Mouse (Mus musculus) skeletal muscle tissue, adult 2 months (tissue): ENCODE measurements around the gene Nat8f2.
"Not testable (repeated sequence)": the region's sequence is repeated elsewhere in the genome, so short reads cannot be mapped to it uniquely, and the experiment has no call there.

ENCODE experiments used
- DNase-seq: peaks from one replicate; pipeline ENCODE4 v3.0.0-alpha.2; 2012; ENCODE audit warnings: low read depth, low spot score

Nat8f2 gene

DNA sequence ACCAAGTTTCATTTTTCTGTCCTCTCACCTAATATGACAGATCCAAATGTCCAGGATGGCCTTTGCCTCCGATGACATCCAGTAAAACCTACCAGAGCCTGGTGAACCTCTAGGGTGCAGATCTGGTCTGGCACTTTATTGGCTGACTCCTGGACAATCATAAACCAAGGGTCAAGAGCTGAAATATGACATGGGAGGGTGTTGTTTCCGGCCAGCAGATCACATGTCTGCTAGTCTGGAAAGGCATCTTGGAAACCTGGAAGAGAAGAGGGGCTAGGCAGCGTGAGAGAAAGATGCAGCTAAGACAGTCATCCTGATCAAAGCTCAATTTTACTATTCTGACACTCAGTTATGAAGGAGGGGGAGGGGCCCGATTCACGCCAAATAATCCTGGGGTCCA is at the start of gene Nat8f2:
TSS of gene Nat8f2 (minus strand) at position 153 of the 400 bp plus-strand sequence.
- DNase-seq: not testable (repeated sequence)

DNA sequence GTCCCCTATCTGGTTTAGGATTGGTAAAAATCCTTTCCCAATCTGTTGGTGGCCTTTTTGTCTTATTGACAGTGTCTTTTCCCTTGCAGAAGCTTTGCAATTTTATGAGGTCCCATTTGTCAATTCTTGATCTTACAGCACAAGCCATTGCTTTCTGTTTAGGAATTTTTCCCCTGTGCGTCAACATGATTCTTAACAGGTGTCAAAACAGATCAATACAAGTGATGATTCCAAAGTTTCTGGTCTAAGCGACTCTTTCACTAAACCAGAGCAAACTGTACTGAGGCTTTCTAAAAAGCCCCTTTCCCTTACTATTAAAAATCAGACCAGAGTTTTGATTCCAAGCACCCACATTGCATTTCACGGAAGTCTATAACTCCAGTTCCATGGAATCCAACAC is 49.4 kb upstream of the Nat8f2 start:
- DNase-seq: not testable (repeated sequence)

DNA sequence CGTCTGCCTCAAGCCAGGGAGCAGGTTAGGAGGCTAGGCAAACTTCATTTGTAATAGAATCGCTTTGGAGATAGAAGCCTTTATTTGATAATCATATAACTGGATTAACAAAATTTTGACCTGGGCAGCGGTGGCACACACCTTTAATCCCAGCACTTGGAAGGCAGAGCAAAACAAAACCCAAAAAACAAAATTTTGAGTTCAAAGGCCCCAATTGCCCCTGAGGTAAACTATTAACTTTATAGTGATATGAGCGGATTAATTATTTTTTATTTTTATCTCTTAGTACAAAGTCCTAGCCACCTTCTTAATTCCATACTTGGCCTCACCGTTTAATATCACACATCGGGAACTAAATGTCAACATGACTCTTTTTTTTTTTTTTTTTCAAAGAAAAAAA is 47.6 kb upstream of the Nat8f2 start:
- DNase-seq: no peak

DNA sequence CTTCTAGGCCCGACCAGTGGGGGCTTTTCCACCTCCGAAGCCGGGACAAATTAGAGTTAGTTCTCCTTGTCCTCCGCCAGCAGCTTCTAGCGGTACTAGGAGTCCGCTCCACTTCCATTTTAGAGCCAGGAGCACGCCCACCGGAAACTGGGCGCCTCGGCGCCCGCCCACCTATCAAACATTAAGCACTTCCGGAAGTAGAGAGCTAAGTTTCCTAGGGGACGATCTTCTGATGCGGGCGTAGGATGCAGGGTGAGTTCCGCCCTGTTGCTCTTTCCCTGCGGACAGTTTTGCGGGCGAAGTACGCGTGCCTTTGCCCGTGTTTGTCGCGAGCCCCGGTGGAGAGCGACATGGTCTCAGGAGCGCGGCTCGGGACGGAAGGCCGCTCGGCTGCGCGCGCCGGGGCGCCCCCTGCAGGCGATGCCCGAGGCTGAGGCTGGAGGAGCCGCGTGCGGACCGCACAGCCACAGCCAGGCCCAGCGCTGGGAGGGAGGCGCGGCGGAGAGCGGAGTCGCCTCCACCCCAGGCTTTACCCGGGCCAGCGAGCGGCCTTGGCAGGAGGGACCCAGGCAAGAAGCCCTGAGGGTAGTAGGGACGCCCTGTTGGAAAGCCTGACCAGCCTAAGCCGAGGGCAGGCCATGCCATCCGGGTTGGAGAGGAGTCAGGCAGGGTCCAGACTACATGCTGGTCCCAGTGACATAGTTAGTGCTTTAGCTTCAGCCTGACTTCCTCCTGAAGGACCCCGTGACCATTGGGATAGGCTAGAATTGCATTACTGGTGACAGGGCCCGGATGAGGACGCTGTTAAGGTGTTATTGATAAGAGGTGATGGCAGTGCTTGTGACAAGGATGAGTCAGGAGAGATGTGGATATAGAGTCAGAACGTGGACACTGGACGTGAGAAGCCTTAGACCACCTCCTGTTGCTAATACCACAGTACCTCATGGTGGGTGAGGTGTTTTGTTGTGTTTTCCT is 46.9 kb upstream of the Nat8f2 start, which contains the start of gene Nat8f1:
TSS of gene Nat8f1 (minus strand) at position 149 of the 975 bp plus-strand sequence.
- peak; percentile 84 for DNase-seq

DNA sequence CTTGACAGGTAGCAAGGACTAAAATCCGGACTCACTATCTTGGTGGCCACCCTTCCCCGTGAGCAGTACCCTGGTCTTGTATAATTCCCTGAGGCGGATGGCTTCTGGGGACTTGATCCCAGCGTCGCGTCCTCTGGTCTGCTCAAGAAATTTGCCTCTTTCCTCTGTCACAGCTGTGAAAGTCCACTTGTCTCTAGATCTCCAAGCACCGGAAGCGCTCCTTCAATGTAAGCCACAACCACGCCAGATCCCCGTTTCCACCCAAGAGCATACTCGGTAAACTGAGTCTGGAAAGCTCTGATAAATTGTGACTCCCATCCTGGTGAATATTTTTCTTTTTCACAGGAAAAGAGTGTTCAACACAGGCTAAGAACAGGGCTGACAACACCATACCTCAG is 46.2 kb upstream of the Nat8f2 start:
- DNase-seq: no peak

DNA sequence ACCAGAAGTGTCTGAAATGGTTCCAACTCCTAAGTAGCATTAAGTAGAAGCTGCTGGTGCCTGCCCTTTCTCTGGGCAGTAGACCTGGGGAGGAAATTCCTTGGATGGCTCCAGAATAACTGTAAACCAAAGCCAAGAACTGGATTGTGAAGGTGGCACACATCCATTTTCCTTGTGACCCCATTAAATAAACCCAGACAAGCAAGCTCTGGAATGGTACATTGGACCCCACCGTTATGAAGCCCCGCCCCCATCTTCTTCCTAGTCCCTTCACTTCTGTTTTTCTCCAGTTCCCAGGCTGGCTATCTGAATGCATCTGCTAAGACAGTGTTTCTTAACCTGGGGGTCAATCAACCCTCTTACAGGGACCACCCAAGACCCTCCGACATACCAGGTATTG is 42.6 kb upstream of the Nat8f2 start, which contains the start of gene Tprkb:
TSS of gene Tprkb (plus strand) at position 279 of the 400 bp plus-strand sequence.
- no peak for DNase-seq

DNA sequence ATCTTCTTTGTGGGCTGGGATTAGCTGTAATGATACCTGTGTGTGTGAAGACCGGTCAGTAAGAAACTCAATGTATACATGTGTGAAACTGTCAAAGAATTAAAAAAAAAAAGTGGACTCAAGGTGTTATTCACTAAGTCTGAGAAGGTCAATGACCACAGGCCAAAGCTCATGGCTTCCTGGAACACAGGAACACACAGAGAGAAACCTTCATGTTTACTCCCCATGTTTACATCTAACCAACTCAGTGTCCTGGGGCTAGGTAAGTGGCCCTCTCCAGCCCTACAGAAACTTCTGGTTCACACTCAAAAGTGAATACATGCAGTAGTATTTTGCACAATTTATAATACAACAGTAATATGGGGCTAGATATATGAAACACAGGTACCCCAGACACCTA is 40.7 kb upstream of the Nat8f2 start:
- DNase-seq: no peak

DNA sequence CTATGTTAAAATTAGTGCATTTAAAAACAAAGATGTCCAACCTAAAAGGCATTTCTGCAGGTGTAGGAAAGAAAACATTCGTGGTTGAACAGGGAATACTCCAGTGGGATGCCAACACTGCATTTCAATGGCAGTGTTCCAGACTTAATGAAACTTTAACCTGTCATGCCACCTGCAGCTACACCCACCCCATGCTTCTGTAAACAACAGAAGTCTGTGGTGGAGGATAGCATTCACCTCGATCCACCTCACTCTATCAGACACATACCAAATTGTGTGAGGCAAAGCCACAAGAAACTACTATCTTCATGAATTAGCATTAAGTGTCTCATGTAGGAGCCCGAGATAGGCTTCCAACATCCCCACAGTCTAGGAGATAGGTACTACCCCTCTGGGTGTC is 39.4 kb upstream of the Nat8f2 start:
- DNase-seq: no peak

DNA sequence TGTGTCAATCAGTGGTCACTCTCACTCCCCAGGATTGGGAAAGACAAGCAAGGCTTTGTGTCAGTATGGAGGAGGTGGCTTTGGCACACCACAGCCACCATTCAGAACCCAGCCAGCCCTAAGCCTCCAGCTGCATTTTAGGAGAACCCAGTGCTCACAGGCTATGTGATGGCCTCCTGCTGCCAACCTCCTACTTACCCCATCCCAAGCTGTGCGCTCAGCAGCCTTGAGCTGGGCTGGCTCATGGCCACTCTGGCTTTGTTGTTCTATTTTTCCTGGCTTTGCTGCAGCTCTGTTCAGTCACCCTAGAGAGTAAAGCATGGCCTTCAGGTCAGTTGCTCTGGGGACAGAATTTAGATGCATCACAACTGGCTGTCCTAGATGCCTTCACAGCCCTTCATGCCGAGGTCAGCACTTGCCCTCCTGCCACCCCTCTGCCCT is 38.0 kb upstream of the Nat8f2 start:
- not testable (repeated sequence) for DNase-seq

DNA sequence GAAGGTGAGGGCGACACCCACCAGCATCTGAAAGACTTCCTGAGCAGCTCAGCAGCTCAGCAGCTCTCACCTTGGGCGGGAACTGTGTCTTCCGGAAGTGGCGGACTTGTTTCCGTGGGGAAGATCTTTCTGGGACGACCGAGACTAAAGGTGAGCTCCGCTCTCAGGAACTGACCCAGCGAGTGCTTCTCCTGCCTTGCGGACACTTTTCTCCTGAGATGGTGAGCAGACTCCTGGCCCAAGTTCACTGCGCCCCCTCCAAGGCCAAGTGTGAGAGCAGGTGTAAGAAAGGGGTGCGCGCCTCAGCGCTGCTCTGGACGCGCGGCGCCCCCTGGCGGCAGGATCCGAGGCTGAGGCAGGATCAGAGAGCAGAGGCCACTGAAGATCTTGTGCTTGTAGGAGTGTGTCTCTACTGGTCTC is 35.7 kb upstream of the Nat8f2 start, which contains the start of gene Nat8f4:
TSS of gene Nat8f4 (minus strand) at position 243 of the 420 bp plus-strand sequence.
- not testable (repeated sequence) for DNase-seq

DNA sequence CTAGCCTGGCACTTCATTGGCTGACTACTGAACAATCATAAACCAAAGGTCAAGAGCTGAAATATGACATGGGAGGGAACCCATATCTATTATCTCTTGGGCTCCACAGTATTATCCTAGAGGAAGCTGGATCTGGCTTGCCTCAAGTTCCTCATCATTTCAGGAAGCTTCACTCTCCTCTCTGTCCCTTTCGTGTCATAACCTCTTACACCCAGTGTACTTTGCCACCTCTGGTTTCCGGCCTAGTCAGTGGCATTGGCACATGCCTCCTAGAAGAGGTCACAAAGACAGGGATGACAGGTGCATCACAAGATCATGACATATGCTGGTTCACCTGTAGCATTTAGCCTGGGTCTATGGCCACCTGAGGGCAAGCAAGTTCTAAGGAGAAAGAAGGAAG is 33.3 kb upstream of the Nat8f2 start:
- no peak for DNase-seq

DNA sequence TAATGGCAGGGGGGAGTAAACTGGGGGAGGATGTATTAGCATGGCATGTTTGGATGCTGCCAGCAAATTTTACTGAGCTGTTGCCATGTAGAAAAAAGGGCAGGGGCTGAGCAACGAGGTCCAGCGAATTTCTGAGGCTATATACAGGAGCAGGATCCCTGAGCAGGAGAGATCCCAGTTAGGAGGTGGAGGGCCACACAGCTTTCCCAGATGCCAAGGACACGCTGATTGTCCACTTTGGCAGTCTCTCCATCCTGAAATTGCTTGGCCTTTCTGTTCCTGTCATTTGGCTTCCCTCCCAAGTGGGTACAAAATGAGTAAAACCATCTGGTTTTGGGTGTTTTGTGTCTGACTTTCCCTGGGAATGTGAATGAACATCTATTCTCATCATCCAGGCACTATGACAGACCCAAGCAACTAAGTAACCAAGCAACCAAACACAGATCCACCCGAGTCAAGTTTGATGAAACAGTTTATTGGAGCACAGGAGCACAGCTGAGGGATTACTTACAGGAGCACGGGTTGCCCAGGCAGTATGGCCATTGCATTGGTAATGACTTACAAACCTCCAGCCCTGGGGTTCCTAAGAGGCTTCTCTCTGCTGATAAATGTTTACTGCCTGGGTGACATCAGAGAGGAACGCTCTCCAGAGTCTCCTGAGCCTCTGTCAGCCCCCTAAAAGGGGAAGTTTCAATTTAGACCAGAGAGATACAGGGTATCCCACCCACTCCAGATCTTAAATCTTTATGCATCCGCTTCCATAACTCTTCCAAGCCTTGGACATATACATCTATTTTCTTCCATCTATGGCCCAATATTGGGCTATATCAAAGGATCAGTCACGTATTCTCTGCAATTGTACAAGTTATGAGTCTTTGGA is 29.9 kb upstream of the Nat8f2 start:
- not testable (repeated sequence) for DNase-seq

DNA sequence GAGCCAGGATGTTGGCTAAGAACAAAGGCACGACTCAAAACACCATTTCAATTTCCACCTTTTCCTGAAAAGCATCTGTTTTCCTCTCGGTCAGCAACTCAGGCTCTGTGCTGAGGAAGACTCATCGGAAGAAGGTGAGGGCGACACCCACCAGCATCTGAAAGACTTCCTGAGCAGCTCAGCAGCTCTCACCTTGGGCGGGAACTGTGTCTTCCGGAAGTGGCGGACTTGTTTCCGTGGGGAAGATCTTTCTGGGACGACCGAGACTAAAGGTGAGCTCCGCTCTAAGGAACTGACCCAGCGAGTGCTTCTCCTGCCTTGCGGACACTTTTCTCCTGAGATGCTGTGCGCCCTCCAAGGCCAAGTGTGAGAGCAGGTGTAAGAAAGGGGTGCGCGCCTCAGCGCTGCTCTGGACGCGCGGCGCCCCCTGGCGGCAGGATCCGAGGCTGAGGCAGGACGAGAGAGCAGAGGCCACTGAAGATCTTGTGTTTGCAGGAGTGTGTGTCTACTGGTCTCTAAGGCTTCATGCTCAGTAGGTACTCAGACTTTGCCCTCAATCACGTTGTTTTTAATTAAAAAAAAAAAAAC is 26.2 kb upstream of the Nat8f2 start:
- DNase-seq: not testable (repeated sequence)

DNA sequence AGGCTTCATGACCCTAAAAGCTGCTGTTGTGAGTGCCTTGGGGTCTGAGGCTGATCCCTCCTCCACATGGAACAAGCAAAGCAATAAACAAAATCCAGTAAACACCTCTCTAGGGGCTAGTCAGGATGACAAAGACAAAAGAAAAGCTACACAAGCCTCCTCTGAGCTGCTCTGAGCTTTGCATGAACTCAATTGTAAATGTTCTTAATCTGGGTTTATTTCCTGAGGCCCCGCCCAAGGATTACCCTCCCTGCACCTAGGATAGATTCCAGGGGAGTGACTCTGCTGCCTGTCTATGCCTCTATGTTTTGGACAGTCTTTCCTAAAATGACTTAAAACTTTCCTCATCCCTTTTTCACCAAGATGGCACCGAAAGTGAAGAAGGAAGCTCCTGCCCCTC is 20.0 kb upstream of the Nat8f2 start:
- DNase-seq: no peak

DNA sequence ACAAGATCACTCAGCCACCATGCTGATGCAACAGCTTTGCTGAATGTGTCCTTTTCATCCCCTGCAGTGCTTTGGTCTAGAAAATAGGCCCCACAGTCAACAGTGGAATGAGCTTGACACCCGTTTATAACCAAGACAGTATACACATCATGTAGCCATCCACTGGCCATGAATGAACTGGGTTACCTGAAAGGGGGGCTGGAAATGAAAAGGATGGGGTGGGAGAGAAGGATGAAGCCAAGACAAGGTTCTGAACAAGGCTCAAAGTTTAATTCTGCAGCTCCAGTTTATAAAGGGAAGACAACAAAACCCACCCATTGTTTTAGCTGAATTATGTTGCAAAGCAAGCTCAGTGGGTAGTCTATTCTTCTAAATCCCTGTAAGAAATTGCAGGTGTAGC is 15.4 kb upstream of the Nat8f2 start:
- no peak for DNase-seq

DNA sequence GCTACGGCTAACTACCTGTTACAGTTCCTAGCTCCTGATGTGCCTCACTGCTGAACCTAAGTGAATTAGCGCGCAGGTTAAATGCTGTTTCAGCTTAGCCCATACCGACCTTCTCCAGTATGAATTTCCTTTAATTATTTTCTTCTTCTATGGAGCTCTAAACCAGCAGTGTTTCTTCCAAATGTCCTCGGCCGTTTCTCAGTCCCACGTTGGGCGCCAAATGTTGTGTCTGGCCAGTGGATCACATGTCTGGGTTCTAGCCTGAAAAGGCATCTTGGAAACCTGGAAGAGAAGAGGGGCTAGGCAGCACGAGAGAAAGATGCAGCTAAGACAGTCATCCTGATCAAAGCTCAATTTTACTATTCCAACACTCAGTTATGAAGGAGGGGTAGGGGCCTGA is 14.3 kb upstream of the Nat8f2 start:
- DNase-seq: not testable (repeated sequence)

DNA sequence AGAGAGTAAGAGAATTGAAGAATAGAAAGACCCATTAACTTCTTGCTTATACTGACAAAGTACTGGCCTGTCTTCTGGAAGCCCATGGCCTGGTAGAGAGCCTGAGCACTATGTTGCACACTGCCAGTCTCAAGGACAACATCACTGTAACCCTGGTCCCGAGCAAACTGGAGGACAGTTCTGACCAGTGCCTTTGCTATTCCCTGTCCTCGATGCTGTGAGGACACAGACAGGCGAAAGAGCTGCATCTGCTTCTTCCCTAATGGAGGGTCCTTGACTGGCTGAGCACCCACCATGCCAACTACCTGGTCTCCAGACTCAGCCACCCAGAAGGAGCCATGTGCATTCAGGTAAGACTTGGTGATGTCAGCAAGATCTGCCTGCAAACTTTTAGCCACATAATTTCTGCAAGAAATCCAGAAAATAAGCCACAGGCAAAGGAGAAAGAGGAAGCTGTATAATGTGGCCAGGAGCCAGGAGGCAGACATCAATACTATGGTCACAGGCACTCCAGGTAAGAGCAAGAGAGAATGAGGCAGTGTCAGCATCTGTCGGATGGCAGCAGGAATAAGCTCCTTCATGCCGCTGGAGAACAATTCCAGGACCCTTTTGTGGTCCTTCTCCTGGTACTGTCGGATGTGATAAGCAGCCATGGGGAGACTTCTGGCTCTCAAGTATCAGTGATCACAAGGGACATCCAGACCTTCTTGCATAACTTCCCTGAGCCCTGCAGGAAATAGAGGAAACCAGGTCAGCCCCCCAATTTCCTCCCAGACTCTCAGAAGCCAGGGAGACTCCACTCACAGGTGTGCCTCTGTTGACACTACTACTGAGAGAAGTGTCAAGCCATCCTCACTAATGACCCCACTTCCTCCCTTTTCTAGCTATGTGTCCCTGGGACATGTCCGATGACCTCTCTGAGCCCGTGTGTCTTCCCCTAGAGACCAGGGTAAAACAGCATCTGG is 950 bp downstream of the Nat8f2 start:
- no peak for DNase-seq

DNA sequence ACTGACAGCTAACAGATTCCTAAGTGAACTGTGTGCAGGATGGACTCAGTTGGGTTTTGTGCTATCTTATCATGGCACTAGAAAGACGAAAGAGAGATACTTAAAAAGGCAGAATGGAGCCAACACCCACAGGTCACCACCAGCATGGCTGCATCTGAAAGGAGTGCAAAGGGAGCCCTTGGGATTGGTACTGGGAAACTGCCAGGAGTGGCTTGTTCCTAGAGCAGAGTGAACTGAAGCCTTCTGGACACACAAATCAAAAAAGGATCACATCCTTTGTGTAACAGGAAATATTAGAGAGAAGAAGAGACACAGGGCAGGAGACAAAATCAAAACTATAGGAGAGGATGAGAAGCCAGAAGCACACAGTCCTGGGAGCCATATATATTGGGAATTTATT is 2.0 kb downstream of the Nat8f2 start:
- DNase-seq: not testable (repeated sequence)

DNA sequence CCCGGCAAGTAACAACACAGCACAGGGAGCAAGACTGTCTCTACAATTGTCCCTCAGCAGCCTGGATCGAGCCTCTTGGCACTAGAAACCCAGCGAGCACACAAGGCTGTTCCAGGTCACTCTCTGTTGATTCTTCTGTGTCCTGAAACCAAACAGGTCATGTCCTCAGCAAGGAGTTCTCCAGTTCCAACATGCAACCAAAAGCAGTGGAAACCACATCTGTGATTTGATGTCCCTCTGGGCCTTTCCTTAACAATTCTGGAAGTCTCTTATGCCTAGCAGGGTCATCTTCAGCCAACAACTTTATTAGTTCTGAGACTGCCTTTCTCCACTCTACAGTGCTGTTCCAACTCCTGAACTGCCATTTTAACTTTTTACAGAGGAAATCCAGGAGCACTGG is 2.8 kb downstream of the Nat8f2 start:
- DNase-seq: peak; percentile 65

DNA sequence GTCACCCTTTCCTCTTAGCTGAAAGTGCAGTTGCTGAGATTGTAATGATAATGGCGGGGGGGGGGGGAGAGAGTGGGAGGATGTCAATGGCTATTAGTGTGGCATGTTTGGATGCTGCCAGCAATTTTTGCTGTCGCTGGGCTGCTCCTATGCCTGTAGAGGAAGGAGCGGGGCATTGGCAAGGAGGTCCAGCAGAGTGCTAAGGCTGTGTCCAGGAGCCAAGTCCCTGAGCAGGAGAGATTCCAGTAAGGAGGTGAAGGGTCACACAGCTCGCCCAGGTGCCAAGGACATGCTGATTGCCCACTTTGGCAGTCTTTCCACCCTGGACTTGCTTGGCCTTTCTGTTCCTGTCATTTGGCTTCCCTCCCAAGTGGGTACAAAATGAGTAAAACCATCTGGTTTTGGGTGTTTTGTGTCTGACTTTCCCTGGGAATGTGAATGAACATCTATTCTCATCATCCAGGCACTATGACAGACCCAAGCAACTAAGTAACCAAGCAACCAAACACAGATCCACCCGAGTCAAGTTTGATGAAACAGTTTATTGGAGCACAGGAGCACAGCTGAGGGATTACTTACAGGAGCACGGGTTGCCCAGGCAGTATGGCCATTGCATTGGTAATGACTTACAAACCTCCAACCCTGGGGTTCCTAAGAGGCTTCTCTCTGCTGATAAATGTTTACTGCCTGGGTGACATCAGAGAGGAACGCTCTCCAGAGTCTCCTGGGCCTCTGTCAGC is 3.9 kb downstream of the Nat8f2 start:
- peak; percentile 26 for DNase-seq
